Mouse (Mus musculus) heart, postnatal 4 days (tissue): ENCODE results near the gene Ttc21b. TPM values are rescaled to one million over a fixed set of nuclear protein-coding genes. Genes with fewer than 3 reads are reported as not detected.

Source experiments
- DNase-seq: peaks from one replicate; pipeline ENCODE4 v3.0.0; 2021
- total RNA-seq, 2 experiments: library from RNA; stranded (reverse); gene quantifications; 2 replicates each; pipeline ENCODE4 v1.2.3; 2021

The Ttc21b gene
- total RNA-seq, 2 experiments from 2014 or later, result 3.3 to 3.9 TPM

- DNase-seq, result no peak
Measured at GRCm38 (mm10) chr2:66170721-66171120, 85.7 kb downstream of the Ttc21b start.

DNA sequence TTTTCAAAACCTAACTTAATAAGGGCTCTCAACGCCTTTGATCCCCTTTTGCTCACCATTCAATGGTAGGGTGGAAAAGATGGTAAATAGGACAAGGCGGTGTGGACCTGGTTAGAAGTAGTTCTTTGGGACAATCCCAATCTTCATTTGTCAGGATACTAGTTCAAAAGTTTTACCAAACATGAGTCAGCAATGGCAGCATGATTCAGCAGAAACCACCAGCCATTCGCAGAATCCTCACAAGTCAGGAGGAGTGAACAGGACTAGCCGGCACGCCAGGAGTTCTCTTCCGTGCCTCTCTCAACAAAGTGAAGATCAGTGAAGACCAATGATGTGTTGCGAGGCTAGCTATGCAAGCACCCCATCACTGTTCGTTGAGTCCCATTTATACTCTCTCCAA lies 91.4 kb downstream of the Ttc21b start:
- DNase-seq, result no peak

DNA sequence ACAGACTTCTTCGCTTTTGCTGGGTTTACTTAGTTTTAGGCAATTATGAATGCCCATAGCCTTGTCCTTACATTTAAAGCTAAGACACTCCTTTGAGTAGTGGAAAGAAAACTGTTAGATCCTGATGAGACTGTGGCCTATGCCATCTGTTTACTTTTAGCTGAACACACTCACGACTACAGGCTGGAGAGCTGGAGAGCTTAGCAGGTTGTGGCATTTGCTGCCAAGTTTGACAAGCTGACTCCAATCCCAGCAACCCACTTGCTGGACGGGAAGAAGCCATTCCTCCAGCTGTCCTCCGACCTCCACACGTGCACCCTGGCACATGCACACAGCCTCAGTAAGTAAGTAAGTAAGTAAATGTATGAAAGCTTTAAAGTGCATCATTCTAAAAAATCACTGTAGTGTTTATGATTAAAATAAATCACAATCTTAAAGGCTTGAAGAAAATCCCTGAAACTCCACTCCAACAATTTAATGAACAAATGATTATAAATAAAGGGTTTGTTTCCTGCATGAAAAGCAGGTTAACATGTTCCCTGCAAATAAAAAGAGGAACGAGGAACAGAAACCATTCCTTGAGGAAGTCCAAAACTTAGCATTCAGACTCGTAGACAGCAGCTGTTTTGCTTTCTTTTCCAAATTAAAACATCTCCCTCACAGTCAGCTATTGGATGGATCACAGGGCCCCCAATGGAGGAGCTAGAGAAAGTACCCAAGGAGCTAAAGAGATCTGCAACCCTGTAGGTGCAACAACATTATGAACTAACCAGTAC lies 98.1 kb downstream of the Ttc21b start:
- DNase-seq, result no peak

DNA sequence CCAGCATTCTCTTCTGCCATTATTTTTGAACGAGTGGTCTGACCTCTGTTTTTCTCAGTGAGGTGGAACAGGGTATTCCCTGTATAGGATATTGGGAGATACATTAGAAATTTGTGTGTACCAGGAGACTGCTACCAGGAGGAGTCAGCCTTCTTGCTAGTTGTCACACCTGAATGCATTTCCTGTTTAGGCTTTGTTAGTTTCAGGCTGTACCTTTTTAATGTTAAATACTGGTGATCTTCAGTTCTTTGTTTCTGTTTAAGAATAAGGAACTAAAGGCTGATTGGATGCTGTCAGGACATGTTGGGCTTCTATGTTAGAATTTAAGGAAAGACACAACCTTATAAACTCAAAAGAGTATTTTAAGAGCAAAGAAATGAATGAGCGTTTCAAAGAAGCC lies 105.0 kb downstream of the Ttc21b start:
- DNase-seq, result no peak

GRCm38 (mm10) chr2:66150531-66150930 lies 105.9 kb downstream of the Ttc21b start:
- no peak for DNase-seq

- DNase-seq, result no peak
Measured at GRCm38 (mm10) chr2:66148654-66149230, 107.7 kb downstream of the Ttc21b start.

GRCm38 (mm10) chr2:66146473-66146872 lies 109.9 kb downstream of the Ttc21b start:
- peak; percentile 15 for DNase-seq

- no peak for DNase-seq
Measured at GRCm38 (mm10) chr2:66144770-66145169, 111.6 kb downstream of the Ttc21b start.

GRCm38 (mm10) chr2:66143284-66143683 lies 113.1 kb downstream of the Ttc21b start:
- DNase-seq, result no peak

GRCm38 (mm10) chr2:66142711-66143110 lies 113.7 kb downstream of the Ttc21b start:
- DNase-seq, result no peak

DNA sequence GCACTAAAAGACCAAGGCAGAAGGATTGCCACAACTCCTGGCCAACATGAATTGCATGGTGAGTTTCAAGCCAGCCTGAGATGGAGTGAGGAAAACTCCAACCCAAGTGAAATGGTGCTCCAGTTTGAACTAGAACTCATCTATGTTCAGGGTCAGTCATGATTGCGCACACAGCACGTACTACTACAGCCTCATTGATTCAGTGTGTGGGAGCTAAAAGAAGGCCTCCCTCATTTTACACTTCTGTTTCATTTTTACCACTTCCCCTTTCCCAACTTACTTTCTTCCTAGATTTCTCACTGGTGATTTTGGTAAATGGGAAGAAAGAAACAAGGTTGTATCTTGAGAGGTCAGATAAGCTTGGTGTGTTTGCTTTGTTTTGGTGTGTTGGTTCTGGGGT lies 114.1 kb downstream of the Ttc21b start:
- DNase-seq, result no peak

DNA sequence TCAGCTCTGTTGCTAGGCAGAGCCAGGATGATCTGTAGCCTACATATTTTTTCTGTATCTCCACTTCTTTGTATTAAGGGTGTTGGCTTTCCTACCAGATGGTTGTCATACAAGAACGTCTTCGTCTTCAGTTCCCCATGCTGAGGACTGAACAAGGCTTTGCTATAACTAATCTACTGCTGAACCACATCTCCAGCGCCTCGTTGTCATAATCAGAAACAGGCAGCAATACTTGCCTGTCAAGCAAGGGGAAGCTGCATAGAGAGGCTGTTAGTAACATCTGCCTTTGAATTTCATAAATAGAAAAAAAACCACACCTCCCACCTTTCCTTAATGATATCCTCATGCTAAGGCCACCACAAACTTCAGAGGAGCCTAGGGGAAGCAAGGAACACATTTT lies 116.2 kb downstream of the Ttc21b start:
- DNase-seq, result no peak

Other genes starting within 250 kb of the Ttc21b start
- not detected for gene Galnt3, start 131.6 kb downstream of the Ttc21b start, total RNA-seq
- gene Scn1a, start 184.2 kb upstream of the Ttc21b start, total RNA-seq, result under 1 TPM; 0.05 to 0.14 TPM